Mouse (Mus musculus) thymus, postnatal 36 days (tissue): ENCODE results near the gene Sparcl1.

Experiments
- DNase-seq, 2 experiments: peaks; one replicate each; pipeline ENCODE4 v3.0.0; 2022; ENCODE audit warnings: mixed read lengths in 2 of 2

The Sparcl1 gene

GRCm38 (mm10) chr5:104061936-104062772, 51.4 kb downstream of the Sparcl1 start:
- DNase-seq, result no peak

GRCm38 (mm10) chr5:104060429-104060828, 53.1 kb downstream of the Sparcl1 start:
- DNase-seq, result no peak

GRCm38 (mm10) chr5:104059628-104060027, 53.9 kb downstream of the Sparcl1 start:
- DNase-seq, result no peak

GRCm38 (mm10) chr5:104058021-104058420, 55.5 kb downstream of the Sparcl1 start:
- DNase-seq, result peak; percentile 60 to 73

DNA sequence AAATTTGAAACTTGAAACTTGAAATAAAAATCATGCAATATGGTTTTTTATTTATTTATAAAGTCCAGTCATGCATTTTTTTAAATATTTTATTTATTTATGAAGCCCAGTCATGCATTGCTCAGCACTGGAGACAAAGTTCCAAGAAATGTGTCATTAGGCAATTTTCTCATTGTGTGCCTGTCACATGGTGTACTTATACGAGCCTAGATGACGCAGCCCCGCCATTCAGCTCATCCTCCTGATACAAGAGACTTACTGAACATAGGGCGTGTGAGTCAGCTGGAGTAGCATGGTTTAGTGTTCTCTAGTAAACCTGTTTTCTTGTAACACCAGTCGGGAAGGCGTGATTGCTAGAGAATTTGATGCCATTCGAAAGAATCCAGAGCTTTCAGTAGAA, 57.2 kb downstream of the Sparcl1 start:
- DNase-seq, result no peak

DNA sequence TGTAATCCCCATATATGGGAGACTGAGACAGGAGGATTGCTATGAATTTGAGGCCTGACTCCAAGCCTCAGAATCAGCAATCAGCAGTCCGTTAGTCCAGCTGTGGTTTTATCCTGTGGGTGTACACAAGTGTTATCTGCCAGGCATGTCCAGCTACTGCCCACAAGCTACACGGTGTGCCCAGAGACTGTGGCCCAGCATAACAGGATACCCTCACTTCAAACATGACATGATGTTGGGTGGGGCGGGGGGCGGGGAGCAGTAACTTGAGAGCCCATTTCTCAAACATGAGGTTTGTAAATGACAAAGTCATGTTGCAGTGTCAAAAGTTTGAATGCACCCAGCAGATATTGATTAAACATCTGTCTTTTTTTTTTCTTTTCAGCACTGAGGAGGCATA, 57.7 kb downstream of the Sparcl1 start:
- DNase-seq, result no peak

DNA sequence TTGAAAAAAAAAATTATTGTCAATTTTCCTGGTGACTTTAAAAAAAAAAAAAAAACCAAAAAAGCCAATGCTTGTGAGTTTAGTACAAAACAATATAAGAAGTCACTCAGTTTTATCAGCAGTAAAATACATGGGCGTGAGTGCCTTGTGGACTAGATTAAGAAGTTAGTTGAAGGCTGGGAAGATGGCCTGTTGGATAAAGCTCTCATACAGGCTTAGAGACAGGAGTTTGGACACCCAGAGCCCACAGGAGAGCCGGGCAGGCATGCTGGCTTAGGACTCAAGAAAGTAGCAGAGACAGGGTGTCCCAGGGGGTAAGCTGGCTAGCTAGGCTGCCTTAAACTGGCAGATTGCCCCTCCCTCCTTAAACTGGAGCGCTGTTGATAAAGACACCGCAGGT, 58.6 kb downstream of the Sparcl1 start:
- DNase-seq, result no peak

GRCm38 (mm10) chr5:104052956-104053355, 60.6 kb downstream of the Sparcl1 start:
- DNase-seq, result peak; percentile 13 to 32

DNA sequence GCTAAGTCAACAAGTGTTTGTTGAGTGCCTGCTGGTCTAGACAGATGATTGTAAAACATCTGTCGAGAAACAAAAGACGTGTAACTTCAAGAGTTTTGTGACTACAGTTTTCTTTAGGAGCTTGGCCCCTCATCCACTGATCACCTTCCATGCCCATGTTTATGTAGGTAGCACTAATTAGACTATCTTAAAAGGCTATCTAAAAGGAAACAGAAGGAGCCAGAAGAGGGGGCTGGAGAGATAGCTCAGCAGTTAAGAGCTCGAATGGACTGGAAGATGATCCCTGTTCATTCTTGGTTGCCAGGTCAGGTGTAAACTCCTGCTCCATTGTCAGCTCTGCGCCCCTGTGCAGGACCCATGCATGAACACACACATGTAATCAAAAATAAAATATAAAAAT, 65.4 kb downstream of the Sparcl1 start:
- no peak for DNase-seq

DNA sequence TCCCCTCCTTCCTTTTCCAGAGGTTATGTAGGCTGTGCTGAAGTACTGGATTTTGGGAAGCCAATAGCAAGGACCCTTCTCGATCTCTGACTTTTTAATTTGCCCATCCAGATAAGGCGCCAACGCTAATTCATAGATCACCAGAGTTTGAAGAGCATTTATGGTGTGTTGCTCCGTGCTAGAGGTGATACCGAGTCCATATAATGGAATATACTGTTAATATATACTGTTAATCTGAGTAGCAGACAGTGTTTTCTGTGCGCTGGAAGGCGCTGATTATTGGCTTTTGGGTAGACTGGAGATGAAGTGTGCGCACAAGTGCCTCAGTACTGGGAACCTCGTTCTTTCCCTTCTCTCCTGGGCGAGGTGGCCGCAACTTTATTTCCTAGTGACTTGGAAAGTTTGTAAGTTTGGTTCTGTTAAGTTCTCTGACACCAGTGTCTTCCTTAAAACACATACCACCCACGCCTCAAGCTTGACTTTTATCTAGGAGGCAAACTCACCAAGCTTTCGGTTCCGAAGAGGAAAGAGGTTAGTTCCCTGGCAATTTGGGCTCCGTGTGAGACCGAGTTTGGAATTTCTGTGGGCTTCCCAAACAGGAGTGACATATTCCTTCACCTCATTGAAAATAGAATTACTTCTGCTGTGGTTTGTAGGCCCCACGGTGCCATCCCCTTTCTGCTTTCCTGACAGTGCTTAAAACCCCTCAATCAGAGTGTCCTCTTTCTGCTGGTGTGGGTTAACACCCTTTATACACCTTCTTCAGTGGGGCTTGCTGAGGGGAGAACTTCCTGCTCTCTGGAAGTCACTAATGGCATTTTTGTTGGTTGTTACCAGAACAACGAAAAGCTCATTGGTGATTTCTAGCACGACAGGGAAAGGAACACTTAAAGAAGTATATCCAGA, 66.1 kb downstream of the Sparcl1 start:
- DNase-seq, result no peak

DNA sequence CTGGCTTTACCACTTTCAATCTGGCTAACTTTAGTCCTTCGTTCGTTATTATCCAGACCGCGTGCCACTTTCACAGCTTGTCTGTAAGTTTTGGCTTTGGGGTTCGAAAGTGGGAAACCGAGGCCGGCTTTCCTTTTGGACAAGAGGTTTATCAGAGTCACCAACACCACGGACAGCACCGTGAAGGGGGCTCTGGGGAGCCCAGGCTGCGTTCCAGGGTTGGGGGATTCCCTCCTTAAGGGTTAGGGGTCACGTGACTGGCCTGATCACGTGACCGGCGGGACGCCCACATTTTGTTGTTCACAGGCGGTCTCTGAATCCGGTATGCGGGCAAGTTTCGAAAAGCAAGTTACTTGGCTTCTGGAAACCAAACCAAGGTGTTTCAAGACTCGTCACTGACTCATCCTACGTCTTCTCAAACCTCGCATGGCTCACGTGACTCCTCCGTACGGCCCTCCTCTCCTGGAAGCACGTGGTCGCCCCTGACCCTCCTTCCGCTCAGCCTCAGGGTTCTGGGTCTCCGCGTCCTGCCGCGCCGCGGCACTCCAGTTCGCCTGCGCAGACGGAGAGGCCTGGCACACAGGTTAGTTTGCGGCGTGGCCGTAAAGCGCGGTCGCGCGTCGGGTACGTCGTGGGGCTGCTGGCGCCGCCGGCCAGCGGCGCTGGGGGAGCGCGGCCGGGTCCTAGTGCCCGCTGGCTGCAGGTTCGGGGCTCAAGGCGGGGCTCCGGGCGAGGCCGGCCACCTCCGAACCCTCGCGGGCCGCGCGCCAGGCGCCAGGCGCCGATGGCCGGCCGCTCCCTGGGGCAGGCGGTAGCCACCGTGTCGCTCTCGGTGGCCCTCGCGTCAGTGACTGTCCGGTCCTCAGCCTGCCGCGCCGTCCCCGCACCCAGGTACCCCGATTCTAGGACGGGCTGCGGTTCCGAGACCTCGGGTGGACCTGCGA, 67.0 kb downstream of the Sparcl1 start, which contains the start of gene Nudt9:
Gene Nudt9 (plus strand): TSS at position 51 of the 944 bp plus-strand sequence.
- DNase-seq, result peak; percentile 95 to 98

- DNase-seq, result no peak
Observed at GRCm38 (mm10) chr5:104043704-104044103, 69.8 kb downstream of the Sparcl1 start.

DNA sequence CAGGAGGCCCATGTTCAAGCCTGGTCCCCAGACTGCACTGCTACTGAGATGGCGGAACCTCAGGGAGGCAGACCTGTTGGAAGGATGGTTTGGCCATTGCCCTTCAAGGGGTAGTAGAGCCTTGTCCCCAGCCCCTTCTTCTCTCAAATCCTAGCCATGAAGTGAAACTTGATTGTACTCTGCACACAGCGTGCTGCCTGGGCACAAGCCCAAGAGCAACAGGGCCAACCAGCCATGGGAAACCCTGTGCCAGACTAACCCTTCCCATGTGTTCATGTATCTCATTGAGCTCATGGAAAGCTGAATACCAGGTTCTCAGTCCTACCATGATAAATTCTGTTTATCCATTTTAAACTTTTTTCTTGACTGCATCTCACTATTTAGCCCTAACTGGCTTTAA, 70.6 kb downstream of the Sparcl1 start:
- no peak for DNase-seq

- peak; percentile 54 to 60 for DNase-seq
Observed at GRCm38 (mm10) chr5:104039154-104039932, 74.2 kb downstream of the Sparcl1 start.

GRCm38 (mm10) chr5:104036686-104037085, 76.8 kb downstream of the Sparcl1 start:
- no peak for DNase-seq

GRCm38 (mm10) chr5:104035824-104036223, 77.7 kb downstream of the Sparcl1 start:
- no peak for DNase-seq

- DNase-seq, result no peak
Observed at GRCm38 (mm10) chr5:104035066-104035465, 78.5 kb downstream of the Sparcl1 start.

- DNase-seq, result no peak
Observed at GRCm38 (mm10) chr5:104032434-104033097, 81.0 kb downstream of the Sparcl1 start.
